In the genomic region with DNA sequence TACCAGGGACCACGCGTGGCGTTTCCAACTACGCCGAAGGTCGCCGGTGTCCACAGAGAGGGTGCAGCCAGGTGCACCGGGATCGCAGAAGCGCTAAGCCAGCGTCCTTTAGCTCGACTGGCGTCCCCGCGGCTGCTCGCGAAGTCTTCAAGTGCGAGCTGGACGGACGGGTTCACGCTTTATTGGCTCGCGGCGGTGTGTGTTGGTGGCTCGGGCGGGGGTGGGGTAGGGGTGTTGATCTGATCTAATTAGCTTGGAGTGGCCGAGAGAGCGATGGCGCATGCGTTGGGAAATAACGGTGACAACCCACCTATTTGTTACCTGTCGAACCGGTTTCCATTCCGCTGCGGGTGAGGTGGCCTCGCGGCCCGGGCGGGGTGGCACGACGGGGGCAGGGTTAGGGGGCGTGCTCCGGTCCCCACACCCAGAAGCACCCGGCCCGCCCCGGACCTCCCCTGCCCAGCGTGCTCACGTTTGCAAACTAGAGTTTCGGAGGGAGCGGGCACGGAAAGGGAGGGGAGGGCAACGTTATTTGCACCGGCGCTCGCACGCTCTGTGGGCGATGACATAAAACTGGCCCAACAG, we compare ENCODE assay signal across 8 mouse cellular contexts. TPM values are rescaled to one million over a fixed set of nuclear protein-coding genes. Genes with fewer than 3 reads are reported as not detected.
DNase-seq lines count a peak whose midpoint lies in the region; ATAC-seq and TF ChIP-seq lines count a peak whose summit lies in the region.

Ovol1 (minus strand) TSS at position 190 of the 585 bp plus-strand sequence.

- DNase-seq in spleen, adult 2 months (ENCODE audit: low read depth in 1 of 2, low spot score in 2 of 2) = no peak
- DNase-seq in spleen, postnatal 4 days (ENCODE audit: low spot score in 2 of 2) = no peak
- peak; percentile 20 for DNase-seq in forebrain, embryonic 14.5 days (ENCODE audit: low spot score)
- peak; percentile 85 for DNase-seq in lung, postnatal 25 days (ENCODE audit: low spot score)
- peak; percentile 75 for DNase-seq in urinary bladder, adult 2 months (ENCODE audit: low spot score)
- no peak for DNase-seq in frontal cortex, adult 2 months (ENCODE audit: extremely low spot score in 1 of 2, low spot score in 1 of 2)
- DNase-seq in cerebellum, postnatal 4 days (ENCODE audit: low spot score in 2 of 2) = no peak

- no peaks in the 10 kb centered on the region for H3K9me3 ChIP-seq in forebrain, embryonic 14.5 days (replicated peaks; ENCODE audit: control insufficient read depth, low read length)
- H3K9me3 ChIP-seq in kidney, embryonic 16.5 days (ENCODE audit: low read length) = no peaks in the 10 kb centered on the region

- no peaks in the 10 kb centered on the region for H3K36me3 ChIP-seq in spleen, adult 2 months (ENCODE audit: control insufficient read depth, insufficient read depth, low read length)
- no peaks in the 10 kb centered on the region for H3K36me3 ChIP-seq in forebrain, embryonic 14.5 days (ENCODE audit: control insufficient read depth, insufficient read depth, low read length)
- H3K36me3 ChIP-seq in kidney, embryonic 16.5 days (ENCODE audit: insufficient read depth, low read length) = no peaks in the 10 kb centered on the region

- TF ChIP-seq CTCF in spleen, adult 2 months (IDR thresholded peaks at IDR 0.05; ENCODE audit: extremely low read depth, insufficient read depth, insufficient read length, insufficient replicate concordance) = no peak

- ATAC-seq in forebrain, embryonic 14.5 days = no peak
- ATAC-seq in kidney, embryonic 16.5 days (ENCODE audit: low FRiP score, low TSS enrichment) = peak; percentile 57

- TF ChIP-seq POLR2A in spleen, adult 2 months (IDR thresholded peaks at IDR 0.05; ENCODE audit: low read depth, low read length) = no peak

- peak within 1 kb of the TSS; percentile 48 for H3K4me2 ChIP-seq in forebrain, embryonic 14.5 days (ENCODE audit: low read length)
- H3K4me2 ChIP-seq in kidney, embryonic 16.5 days (replicated peaks; ENCODE audit: low read depth, low read length) = peak within 1 kb of the TSS; percentile 66

- H3K4me1 ChIP-seq in spleen, adult 2 months (ENCODE audit: control insufficient read depth, insufficient read depth, insufficient read length) = peaks cover 9% of the 10 kb centered on the region
- H3K4me1 ChIP-seq in forebrain, embryonic 14.5 days (ENCODE audit: control insufficient read depth, insufficient read depth, low read length) = 0 out of 2 replicates have a peak, but pooled peaks cover 6% of the 10 kb centered on the region
- peaks cover 48% of the 10 kb centered on the region for H3K4me1 ChIP-seq in kidney, embryonic 16.5 days (ENCODE audit: insufficient read depth, low read length)

- H3K27me3 ChIP-seq in spleen, adult 2 months (ENCODE audit: control insufficient read depth, insufficient read depth, low read length) = peaks cover 30% of the 10 kb centered on the region
- H3K27me3 ChIP-seq in forebrain, embryonic 14.5 days (replicated peaks; ENCODE audit: control insufficient read depth, insufficient read depth, low read length) = peaks cover 58% of the 10 kb centered on the region
- H3K27me3 ChIP-seq in kidney, embryonic 16.5 days (ENCODE audit: insufficient read depth, low read length) = peaks cover 35% of the 10 kb centered on the region

- H3K27ac ChIP-seq in spleen, adult 2 months (ENCODE audit: insufficient read depth, low read length) = no peak within 1 kb of the TSS
- no peak within 1 kb of the TSS for H3K27ac ChIP-seq in forebrain, embryonic 14.5 days (ENCODE audit: low read depth, low read length)
- peak within 1 kb of the TSS; percentile 94 for H3K27ac ChIP-seq in kidney, embryonic 16.5 days (ENCODE audit: low read length)

- H3K9ac ChIP-seq in forebrain, embryonic 14.5 days (ENCODE audit: low read length) = peak within 1 kb of the TSS; percentile 32; the same call in 1 of the 2 replicates
- H3K9ac ChIP-seq in kidney, embryonic 16.5 days (replicated peaks; ENCODE audit: low read length) = peak within 1 kb of the TSS; percentile 69

- H3K4me3 ChIP-seq in spleen, adult 2 months (ENCODE audit: extremely low read depth, insufficient read depth, insufficient read length) = peak within 1 kb of the TSS; percentile 40; the same call in 1 of the 2 replicates
- H3K4me3 ChIP-seq in forebrain, embryonic 14.5 days (ENCODE audit: low read depth, low read length) = peak within 1 kb of the TSS; percentile 27
- peak within 1 kb of the TSS; percentile 55 for H3K4me3 ChIP-seq in kidney, embryonic 16.5 days (ENCODE audit: low read length)

- 2% methylated on average over 54 of the region's 57 CpGs for WGBS in spleen, adult 2 months
- under 1% methylated on average over 51 of the region's 57 CpGs for WGBS in forebrain, embryonic 14.5 days
- under 1% methylated on average over 55 of the region's 57 CpGs for WGBS in kidney, embryonic 16.5 days

RNA-seq across cellular contexts. Expression of gene Ovol1, which starts in this region (rescaled TPM):
- 0.05 TPM in 2 replicates for polyA plus RNA-seq in spleen, adult 2 months (2012; rRNA removed)
- polyA plus RNA-seq in forebrain, embryonic 14.5 days (2014; fragmentation: Nextera tagmentation; extraction: Ambion mirVana) = 0.16 TPM in 1 of 2 replicates, not detected in the other
- polyA plus RNA-seq in kidney, embryonic 16.5 days (2015; fragmentation: Nextera tagmentation; extraction: Ambion mirVana) = 17.2 and 18.9 TPM in 2 replicates
- polyA plus RNA-seq in urinary bladder, adult 2 months (2012; rRNA removed) = 4.7 and 5.1 TPM in 2 replicates
- 0.04 TPM in 2 replicates for polyA plus RNA-seq in frontal cortex, adult 2 months (2012; rRNA removed)

Comparison
In these comparisons a context has a peak if more than half of its experiments do, and no peak if none do; other contexts are left out.
1. Peak in DNase-seq, H3K4me3 ChIP-seq, H3K9ac ChIP-seq and H3K4me2 ChIP-seq in forebrain, embryonic 14.5 days; RNA of the gene not detected or under 1 TPM.
2. DNase-seq: peak in lung, postnatal 25 days (single experiment) and urinary bladder, adult 2 months (single experiment); none in spleen, adult 2 months (0 of 2), spleen, postnatal 4 days (0 of 2), frontal cortex, adult 2 months (0 of 2) and cerebellum, postnatal 4 days (0 of 2).
3. Peak in every context shown above with its lines, with median percentiles within 50 percentile points of each other: H3K4me3 ChIP-seq.